Comparison of ENCODE assay signal across 25 mouse cellular contexts in genomic region chr2:9782698-9783097, GRCm38 (mm10).
"Had no signal": no experiment of that assay in that cellular context is flagged by ENCODE, and none has a peak within 500 bp of the region (broad histone marks: within the 10 kb centered on the region; RNA-seq: fewer than 3 reads in every experiment).

No protein-coding gene starts in this region.

- H3K4me1 ChIP-seq: heart, embryonic 15.5 days; hindbrain, embryonic 10.5 days; hindbrain, embryonic 12.5 days; intestine, embryonic 15.5 days; limb, embryonic 13.5 days; limb, embryonic 15.5 days; liver, embryonic 12.5 days had no signal

- H3K4me2 ChIP-seq: heart, embryonic 11.5 days; heart, embryonic 13.5 days; heart, embryonic 15.5 days; hindbrain, embryonic 12.5 days; hindbrain, embryonic 14.5 days; intestine, embryonic 15.5 days; limb, embryonic 13.5 days; limb, embryonic 15.5 days; liver, embryonic 12.5 days had no signal

- H3K27me3 ChIP-seq: heart, embryonic 13.5 days; heart, embryonic 15.5 days; hindbrain, embryonic 12.5 days; intestine, embryonic 15.5 days; limb, embryonic 13.5 days; limb, embryonic 15.5 days; liver, embryonic 12.5 days had no signal

- H3K36me3 ChIP-seq: heart, embryonic 13.5 days; heart, embryonic 15.5 days; hindbrain, embryonic 10.5 days; hindbrain, embryonic 12.5 days; intestine, embryonic 15.5 days; limb, embryonic 13.5 days; limb, embryonic 15.5 days; liver, embryonic 12.5 days had no signal

- H3K4me3 ChIP-seq: gastrocnemius, adult 2 months; heart, embryonic 13.5 days; heart, embryonic 15.5 days; hindbrain, embryonic 10.5 days; hindbrain, embryonic 12.5 days; intestine, embryonic 15.5 days; layer of hippocampus, adult 2 months; left cerebral cortex, adult 2 months; limb, embryonic 13.5 days; limb, embryonic 15.5 days; liver, embryonic 12.5 days had no signal

- H3K27ac ChIP-seq: gastrocnemius, adult 2 months; heart, embryonic 13.5 days; heart, embryonic 15.5 days; hindbrain, embryonic 10.5 days; hindbrain, embryonic 12.5 days; hindbrain, embryonic 14.5 days; intestine, embryonic 15.5 days; layer of hippocampus, adult 2 months; left cerebral cortex, adult 2 months; limb, embryonic 13.5 days; limb, embryonic 15.5 days; liver, embryonic 12.5 days; liver, embryonic 14.5 days had no signal

- H3K9me3 ChIP-seq: heart, embryonic 13.5 days; heart, embryonic 15.5 days; hindbrain, embryonic 10.5 days; hindbrain, embryonic 12.5 days; intestine, embryonic 15.5 days; limb, embryonic 13.5 days; limb, embryonic 15.5 days; liver, embryonic 12.5 days had no signal

- ATAC-seq: forebrain, postnatal 0 days; hindbrain, embryonic 16.5 days; inflammation-experienced regulatory T-cells, adult 6 months; intestine, embryonic 15.5 days; intestine, postnatal 0 days; liver, embryonic 12.5 days had no signal

- H3K9ac ChIP-seq: forebrain, postnatal 0 days; heart, embryonic 13.5 days; heart, embryonic 15.5 days; hindbrain, embryonic 12.5 days; hindbrain, embryonic 14.5 days; intestine, embryonic 15.5 days; limb, embryonic 13.5 days; limb, embryonic 15.5 days; liver, embryonic 12.5 days; liver, embryonic 14.5 days had no signal

- DNase-seq: forebrain, postnatal 0 days; gastrocnemius, adult 2 months; gastrocnemius, postnatal 10 days; gastrocnemius, postnatal 25 days; heart, adult 18-20 months; heart, postnatal 4 days; kidney, adult 8-10 months; kidney, postnatal 14 days; kidney, postnatal 4 days had no signal
